Mouse (Mus musculus) cerebellum, adult 9-11 months (tissue): ENCODE results near the gene 2700049A03Rik.
"Not testable (repeated sequence)": the region's sequence is repeated elsewhere in the genome, so short reads cannot be mapped to it uniquely, and the experiment has no call there.

Source experiments
- DNase-seq: peaks from one replicate; pipeline ENCODE4 v3.0.0; 2022

The 2700049A03Rik gene

GRCm38 (mm10) chr12:71136130-71136973 is at the start of gene 2700049A03Rik, which contains the start of gene Timm9:
2700049A03Rik (plus strand) TSS chr12:71136848.
Timm9 (minus strand) TSS chr12:71136684.
- DNase-seq = peak; percentile 86

- not testable (repeated sequence) for DNase-seq
Measured at GRCm38 (mm10) chr12:71104275-71104674, 32.4 kb upstream of the 2700049A03Rik start.

GRCm38 (mm10) chr12:71107216-71107771 is 29.4 kb upstream of the 2700049A03Rik start:
- DNase-seq = no peak

GRCm38 (mm10) chr12:71111331-71111730 is 25.3 kb upstream of the 2700049A03Rik start, which contains the start of gene Tomm20l:
Tomm20l (plus strand) TSS chr12:71111428.
- DNase-seq = peak; percentile 54

- no peak for DNase-seq
Measured at GRCm38 (mm10) chr12:71113074-71113473, 23.6 kb upstream of the 2700049A03Rik start.

GRCm38 (mm10) chr12:71113675-71114288 is 22.9 kb upstream of the 2700049A03Rik start:
- peak; percentile 30 for DNase-seq

GRCm38 (mm10) chr12:71116411-71116810 is 20.2 kb upstream of the 2700049A03Rik start:
- no peak for DNase-seq

- DNase-seq = peak; percentile 25
Measured at GRCm38 (mm10) chr12:71122731-71123130, 13.9 kb upstream of the 2700049A03Rik start.

GRCm38 (mm10) chr12:71123286-71123685 is 13.4 kb upstream of the 2700049A03Rik start:
- DNase-seq = peak; percentile 91

- DNase-seq = no peak
Measured at GRCm38 (mm10) chr12:71135581-71135980, 1.1 kb upstream of the 2700049A03Rik start.

- peak; percentile 78 for DNase-seq
Measured at GRCm38 (mm10) chr12:71136974-71137491, 385 bp downstream of the 2700049A03Rik start.

- DNase-seq = no peak
Measured at GRCm38 (mm10) chr12:71137686-71138085, 1.0 kb downstream of the 2700049A03Rik start.

- no peak for DNase-seq
Measured at GRCm38 (mm10) chr12:71139258-71139828, 2.7 kb downstream of the 2700049A03Rik start.

- DNase-seq = no peak
Measured at GRCm38 (mm10) chr12:71141189-71141588, 4.5 kb downstream of the 2700049A03Rik start.

GRCm38 (mm10) chr12:71147641-71148040 is 11.0 kb downstream of the 2700049A03Rik start:
- peak; percentile 36 for DNase-seq

GRCm38 (mm10) chr12:71148801-71149200 is 12.2 kb downstream of the 2700049A03Rik start:
- DNase-seq = no peak

- no peak for DNase-seq
Measured at GRCm38 (mm10) chr12:71149456-71149855, 12.8 kb downstream of the 2700049A03Rik start.

- DNase-seq = no peak
Measured at GRCm38 (mm10) chr12:71150167-71150566, 13.5 kb downstream of the 2700049A03Rik start.

- no peak for DNase-seq
Measured at GRCm38 (mm10) chr12:71154979-71155378, 18.3 kb downstream of the 2700049A03Rik start.

GRCm38 (mm10) chr12:71157974-71158373 is 21.3 kb downstream of the 2700049A03Rik start:
- no peak for DNase-seq

- DNase-seq = no peak
Measured at GRCm38 (mm10) chr12:71164410-71164809, 27.8 kb downstream of the 2700049A03Rik start.

- no peak for DNase-seq
Measured at GRCm38 (mm10) chr12:71169911-71170310, 33.3 kb downstream of the 2700049A03Rik start.

GRCm38 (mm10) chr12:71183736-71184135 is 47.1 kb downstream of the 2700049A03Rik start:
- DNase-seq = no peak
